Mouse (Mus musculus) 3T3-L1 (cell line): ENCODE data around the gene Srsf3.
"Not testable (repeated sequence)": the region's sequence is repeated elsewhere in the genome, so short reads cannot be mapped to it uniquely, and the experiment has no call there.

Experiments used
- DNase-seq: peaks from one replicate; pipeline ENCODE4 v3.0.0-alpha.2; 2015; ENCODE audit warnings: low read depth, low spot score

The Srsf3 gene

GRCm38 (mm10) chr17:29018292-29018984 is 14.0 kb upstream of the Srsf3 start:
- peak; percentile 60 for DNase-seq

- DNase-seq: no peak
These were observed 13.0 kb upstream of the Srsf3 start for GRCm38 (mm10) chr17:29019391-29019790.

- peak; percentile 72 for DNase-seq
These were observed 12.0 kb upstream of the Srsf3 start for GRCm38 (mm10) chr17:29020444-29020843.

GRCm38 (mm10) chr17:29022230-29022819 is 10.1 kb upstream of the Srsf3 start:
- peak; percentile 48 for DNase-seq

- DNase-seq: no peak
These were observed 9.1 kb upstream of the Srsf3 start for GRCm38 (mm10) chr17:29023346-29023745.

- no peak for DNase-seq
These were observed 8.2 kb upstream of the Srsf3 start for GRCm38 (mm10) chr17:29024047-29024892.

- DNase-seq: no peak
These were observed 7.4 kb upstream of the Srsf3 start for GRCm38 (mm10) chr17:29024896-29025565.

GRCm38 (mm10) chr17:29026652-29027356 is 5.6 kb upstream of the Srsf3 start:
- DNase-seq: no peak

- peak; percentile 46 for DNase-seq
These were observed 1.9 kb upstream of the Srsf3 start for GRCm38 (mm10) chr17:29030321-29031034.

GRCm38 (mm10) chr17:29031085-29031711 is 1.2 kb upstream of the Srsf3 start:
- DNase-seq: not testable (repeated sequence)

GRCm38 (mm10) chr17:29031771-29032273 is 606 bp upstream of the Srsf3 start:
- DNase-seq: peak; percentile 71

- DNase-seq: peak; percentile 46
These were observed 1.2 kb downstream of the Srsf3 start for GRCm38 (mm10) chr17:29033569-29034061.

- DNase-seq: peak; percentile 69
These were observed 1.8 kb downstream of the Srsf3 start for GRCm38 (mm10) chr17:29034264-29034663.

GRCm38 (mm10) chr17:29035506-29035905 is 3.1 kb downstream of the Srsf3 start:
- no peak for DNase-seq

GRCm38 (mm10) chr17:29039351-29039750 is 6.9 kb downstream of the Srsf3 start:
- no peak for DNase-seq

- DNase-seq: not testable (repeated sequence)
These were observed 9.2 kb downstream of the Srsf3 start for GRCm38 (mm10) chr17:29041632-29042031.

GRCm38 (mm10) chr17:29042569-29042968 is 10.1 kb downstream of the Srsf3 start:
- no peak for DNase-seq

GRCm38 (mm10) chr17:29043583-29043982 is 11.2 kb downstream of the Srsf3 start:
- peak; percentile 45 for DNase-seq

GRCm38 (mm10) chr17:29044146-29044924 is 11.9 kb downstream of the Srsf3 start:
- peak; percentile 38 for DNase-seq
